Mouse (Mus musculus): ENCODE data around the gene Rnf149.
"Not testable (repeated sequence)": the region's sequence is repeated elsewhere in the genome, so short reads cannot be mapped to it uniquely, and the experiment has no call there.

- not testable (repeated sequence) for TF ChIP-seq CTCF, EP300 (IDR thresholded peaks at IDR 0.05; ENCODE audit: low read depth)
Measured at GRCm38 (mm10) chr1:39591557-39591956, 14.4 kb upstream of the Rnf149 start.
